Mouse (Mus musculus) lung, postnatal 0 days (tissue): ENCODE measurements around the gene Ahnak.

Experiments
- CTCF ChIP-seq: IDR thresholded peaks from 2 replicates; pipeline ENCODE4 v1.5.1; 2016; ENCODE audit warnings: antibody characterized with exemption, mild to moderate bottlenecking
- EP300 ChIP-seq: IDR thresholded peaks from 2 replicates; pipeline ENCODE4 v1.6.1; 2016; ENCODE audit warnings: antibody characterized with exemption, mild to moderate bottlenecking, control low read depth

GRCm38 (mm10) chr19:9107379-9107755 is 118.3 kb downstream of the Ahnak start:
- TF ChIP-seq CTCF (no peak), EP300 (no peak)
